Mouse (Mus musculus) kidney, postnatal 25 days (tissue): ENCODE results near the gene Hip1r.

ENCODE experiments used
- DNase-seq, 2 experiments: peaks; one replicate each; pipeline ENCODE4 v3.0.0; 2021; ENCODE audit warnings: mixed read lengths in 2 of 2

Gene Hip1r

GRCm38 (mm10) chr5:124019348-124020216 is 46.2 kb downstream of the Hip1r start:
- DNase-seq = peak; percentile 75 to 84

- peak in 1 of 2 experiments; percentile 32 for DNase-seq
Measured at GRCm38 (mm10) chr5:124021148-124021547, 47.7 kb downstream of the Hip1r start.

GRCm38 (mm10) chr5:124021701-124022100 is 48.3 kb downstream of the Hip1r start:
- DNase-seq = no peak

DNA sequence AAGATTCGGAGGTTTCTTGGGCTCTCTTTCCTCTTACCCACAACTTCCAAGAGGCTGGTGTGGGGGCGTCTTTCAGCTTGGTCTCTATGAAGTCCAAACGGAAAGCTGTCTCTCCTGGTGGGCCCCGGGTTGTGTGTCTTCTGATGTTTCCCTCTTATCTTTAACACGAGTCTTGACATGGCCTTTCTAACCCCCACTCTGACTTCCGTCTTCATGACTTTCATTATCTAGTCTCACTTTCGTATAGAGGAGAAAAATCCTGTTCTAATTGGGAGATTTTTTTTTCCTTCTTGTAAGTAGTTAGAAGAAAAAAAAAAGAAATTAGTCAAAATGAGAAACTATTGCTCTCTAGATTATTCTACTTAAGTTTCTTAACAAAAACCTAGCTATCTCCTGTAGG is 48.9 kb downstream of the Hip1r start:
- DNase-seq = no peak

- peak in 1 of 2 experiments; percentile 42 for DNase-seq
Measured at GRCm38 (mm10) chr5:124024677-124025076, 51.2 kb downstream of the Hip1r start.

GRCm38 (mm10) chr5:124025146-124025545 is 51.7 kb downstream of the Hip1r start:
- peak in 1 of 2 experiments; percentile 33 for DNase-seq

DNA sequence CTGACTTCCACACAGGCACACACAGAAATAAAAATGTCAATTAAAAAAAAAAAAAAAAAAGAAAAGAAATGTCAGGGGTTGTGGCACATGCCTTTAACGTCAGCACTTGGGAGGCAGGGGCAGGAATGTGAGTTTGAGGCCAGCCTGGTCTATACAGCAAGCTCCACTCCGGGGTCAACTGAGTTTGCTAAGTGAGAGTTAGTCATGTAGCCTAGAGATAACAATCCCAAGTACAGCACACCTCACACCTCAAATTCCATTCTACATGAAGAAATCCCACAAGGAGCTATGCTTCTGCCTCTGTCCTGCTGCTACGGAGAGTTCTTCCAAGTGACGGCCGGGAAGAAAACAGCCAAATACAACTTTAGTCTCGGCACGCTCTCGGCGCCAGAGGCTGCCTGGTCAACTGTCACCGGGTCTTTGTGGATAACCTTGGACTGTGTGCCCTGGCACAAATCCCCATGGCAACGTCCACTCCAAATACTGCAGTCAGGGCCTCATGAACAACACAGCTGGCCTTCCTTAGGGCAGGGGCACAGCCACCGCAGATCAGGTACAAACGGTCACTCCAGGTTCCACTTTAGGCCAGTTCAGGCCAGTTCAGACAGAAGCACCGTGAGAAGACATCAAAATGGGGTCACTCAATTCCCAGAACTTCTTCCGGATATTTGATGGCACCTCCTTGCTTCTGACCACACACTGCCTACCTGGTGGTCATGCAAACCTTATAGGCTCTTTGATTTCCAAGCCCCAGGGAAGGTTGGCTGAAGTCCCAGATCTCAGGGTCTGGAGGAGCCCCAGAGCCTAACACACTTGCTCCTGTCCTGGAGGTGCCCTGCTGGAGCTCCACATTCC is 52.4 kb downstream of the Hip1r start:
- peak; percentile 67 to 90 for DNase-seq

- no peak for DNase-seq
Measured at GRCm38 (mm10) chr5:124026568-124026967, 53.1 kb downstream of the Hip1r start.

GRCm38 (mm10) chr5:124027702-124028470 is 54.5 kb downstream of the Hip1r start:
- DNase-seq = peak in 1 of 2 experiments; percentile 46

DNA sequence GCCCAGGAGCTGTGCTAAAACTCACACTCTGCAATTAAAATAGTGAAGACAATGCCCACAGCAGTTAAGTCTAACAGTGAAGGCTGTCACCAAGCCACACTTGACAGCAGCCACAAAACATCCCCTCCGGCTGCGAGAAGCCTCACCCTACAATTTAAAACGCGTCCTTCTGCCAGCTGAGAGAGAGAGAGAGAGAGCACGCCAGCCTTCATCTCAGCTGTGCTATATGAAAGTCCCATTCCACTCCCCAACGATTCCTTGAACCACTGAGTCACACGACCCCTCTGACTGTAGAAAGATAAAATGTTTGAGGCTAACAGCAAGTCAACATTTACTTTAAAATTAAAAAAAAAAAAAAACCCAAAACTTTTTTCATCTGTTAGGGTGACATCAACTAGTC is 55.3 kb downstream of the Hip1r start:
- DNase-seq = no peak

DNA sequence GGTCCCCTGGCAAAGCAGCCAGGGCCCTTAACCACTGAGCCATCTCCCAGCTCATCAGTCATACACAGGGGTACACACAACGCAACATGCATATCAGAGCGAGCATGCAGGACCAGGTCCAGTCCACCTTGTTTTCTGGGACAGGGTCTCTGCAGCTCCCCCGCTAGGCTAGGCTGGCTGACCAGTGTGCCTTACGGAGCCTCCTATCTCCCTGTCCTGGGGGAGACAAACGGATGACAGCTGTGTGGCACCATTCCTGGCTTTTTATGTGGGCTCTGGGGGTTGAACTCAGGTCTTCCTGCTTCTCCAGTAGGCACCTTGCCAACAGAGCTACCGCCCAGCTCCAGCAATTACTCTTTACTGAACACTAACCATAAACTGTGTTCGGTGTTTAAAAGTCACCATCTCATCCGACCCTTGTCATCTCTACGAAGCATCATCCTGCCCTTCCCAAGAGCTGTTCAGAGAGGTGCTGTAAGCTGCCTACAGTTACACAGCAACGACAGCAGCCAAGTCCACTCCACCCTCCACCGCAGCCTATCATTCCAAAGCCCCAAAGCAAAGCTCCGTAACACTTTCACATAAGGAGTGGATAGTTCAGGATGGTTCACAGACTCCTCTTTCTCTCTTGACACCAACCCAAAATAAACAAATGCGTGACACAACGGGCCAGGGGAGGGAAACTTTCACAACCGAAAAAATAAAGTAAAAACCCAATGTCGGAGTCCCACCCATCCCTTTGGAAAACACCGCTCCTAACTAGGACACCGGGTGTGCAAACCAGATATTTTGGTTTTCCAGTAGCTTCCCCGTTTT is 56.0 kb downstream of the Hip1r start:
- DNase-seq = peak in 1 of 2 experiments; percentile 42

- peak in 1 of 2 experiments; percentile 24 for DNase-seq
Measured at GRCm38 (mm10) chr5:124030386-124031067, 57.1 kb downstream of the Hip1r start.

DNA sequence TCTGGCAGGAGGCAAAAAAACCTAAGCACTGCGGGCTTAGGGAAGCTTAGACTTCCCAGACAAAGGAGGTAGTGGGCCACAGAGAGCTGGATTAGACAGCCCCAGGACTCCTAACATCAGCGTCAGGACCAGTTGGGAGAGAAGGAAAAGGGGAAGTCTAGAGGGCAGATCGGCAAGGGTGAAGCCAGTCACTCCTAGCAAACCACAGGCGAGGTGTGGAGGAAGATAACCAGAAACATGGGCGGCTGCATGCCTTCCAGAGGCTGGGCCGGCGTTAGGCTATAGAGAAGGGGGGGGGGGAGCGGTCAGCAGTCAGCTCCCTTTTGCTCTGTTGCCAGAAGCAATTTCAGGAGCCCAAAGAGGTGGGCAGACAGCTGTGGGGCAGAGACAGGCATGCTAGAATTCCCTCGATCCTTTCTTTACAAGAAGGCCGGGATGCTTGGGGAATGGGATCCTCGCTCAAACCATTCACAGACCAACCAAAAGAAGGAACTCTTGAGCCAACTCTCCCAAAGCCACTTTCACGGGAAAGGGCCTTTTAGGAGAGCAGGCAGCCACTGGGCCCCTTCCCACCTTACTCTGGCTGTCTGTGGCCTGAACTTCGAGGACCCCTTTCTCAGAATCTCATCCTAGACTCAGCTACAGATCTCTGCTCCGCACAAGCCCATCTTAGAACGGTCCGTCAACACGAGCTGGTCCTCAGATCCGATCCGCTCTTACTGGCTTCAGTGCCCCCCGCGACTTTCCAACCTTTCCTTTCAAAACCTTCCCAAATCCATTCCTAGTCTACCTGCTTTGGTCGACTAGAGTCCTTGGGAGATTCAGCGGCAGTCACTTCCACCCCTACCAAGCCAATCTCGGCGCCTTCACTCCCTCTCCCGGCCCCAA is 57.9 kb downstream of the Hip1r start:
- no peak for DNase-seq

- DNase-seq = peak; percentile 91 to 94
Measured at GRCm38 (mm10) chr5:124032001-124032508, 58.6 kb downstream of the Hip1r start, which contains the start of gene Vps37b. Gene Vps37b, minus strand, starts transcription at chr5:124032270.

DNA sequence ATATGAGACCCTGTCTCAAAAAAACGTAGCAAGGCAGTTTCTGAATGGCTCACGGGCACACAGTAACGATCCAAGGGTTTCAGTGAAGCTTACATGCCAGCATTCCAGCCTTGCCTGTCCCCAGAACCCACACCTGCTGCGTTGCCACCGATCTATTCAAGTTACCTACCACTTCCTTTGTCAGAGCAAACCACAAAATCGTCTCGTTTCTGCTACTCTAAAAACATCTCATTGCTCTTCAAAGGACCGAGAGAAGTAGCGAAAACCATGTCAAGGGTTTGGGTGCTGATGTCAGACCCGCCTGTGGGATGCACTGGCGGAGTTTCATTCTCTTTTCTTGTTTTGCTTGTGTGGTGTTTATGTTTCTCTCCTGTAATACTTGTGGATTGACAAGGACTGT is 61.0 kb downstream of the Hip1r start:
- DNase-seq = no peak

- DNase-seq = no peak
Measured at GRCm38 (mm10) chr5:124035406-124035805, 62.0 kb downstream of the Hip1r start.

GRCm38 (mm10) chr5:124035806-124036205 is 62.4 kb downstream of the Hip1r start:
- DNase-seq = no peak

- no peak for DNase-seq
Measured at GRCm38 (mm10) chr5:124036341-124036740, 62.9 kb downstream of the Hip1r start.

GRCm38 (mm10) chr5:124036836-124037235 is 63.4 kb downstream of the Hip1r start:
- DNase-seq = no peak

DNA sequence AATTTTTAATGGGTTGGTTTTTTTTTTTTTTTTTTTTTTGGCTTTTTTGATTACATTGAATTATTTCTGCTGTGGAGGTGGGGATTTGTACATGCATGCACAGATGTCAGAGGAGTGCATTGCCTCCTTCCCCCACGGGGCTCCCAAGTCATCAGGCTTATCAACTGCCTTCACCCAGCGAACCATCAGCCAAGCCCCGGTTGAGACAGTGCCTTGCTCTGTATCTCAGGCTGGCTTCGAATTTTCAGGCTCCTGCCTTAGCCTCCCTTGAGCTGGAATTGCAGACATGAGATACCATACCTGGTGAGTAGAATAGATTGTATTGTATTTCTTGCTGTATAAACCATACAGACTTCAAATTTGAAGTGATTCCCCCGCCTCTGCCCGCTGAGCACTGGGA is 66.2 kb downstream of the Hip1r start:
- no peak for DNase-seq
